Mouse (Mus musculus): ENCODE measurements around the gene Six4.

DNA sequence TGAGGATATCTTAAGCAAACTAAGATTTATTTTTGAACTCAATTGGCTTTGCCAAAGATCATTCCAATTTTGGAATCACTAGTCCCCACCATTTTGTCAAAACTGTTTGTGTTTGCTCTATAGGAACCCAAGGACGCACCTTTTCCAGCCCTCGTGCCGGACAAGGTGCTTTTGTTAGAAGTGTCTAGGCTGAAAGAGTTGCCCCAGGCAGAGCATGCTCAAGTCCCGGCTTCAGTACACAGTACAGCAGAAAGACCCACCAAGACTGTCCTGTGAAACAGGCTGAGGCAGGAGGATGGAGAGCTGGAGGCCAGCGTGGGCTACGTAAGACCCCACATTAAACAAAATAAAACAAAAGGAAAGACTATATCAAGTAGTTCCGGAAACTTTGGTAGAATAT is 26.2 kb downstream of the Six4 start:
- TF ChIP-seq CTCF (IDR thresholded peaks at IDR 0.05; ENCODE audit: control insufficient read depth, insufficient read depth, insufficient read length) (no peak), USF1 (IDR thresholded peaks at IDR 0.05; ENCODE audit: low read depth) (no peak), MAX (IDR thresholded peaks at IDR 0.05) (no peak), MYOD1 (IDR thresholded peaks at IDR 0.05; ENCODE audit: control insufficient read depth, insufficient read length, low read depth) (no peak), MYOG (IDR thresholded peaks at IDR 0.05; ENCODE audit: control insufficient read depth, extremely low read depth, insufficient read length) (no peak)
